Mouse (Mus musculus) lung, adult 2 months (tissue): ENCODE results near the gene Commd6.

Source experiments
- CTCF ChIP-seq: fragments of 200-500 bp; IDR thresholded peaks from 2 replicates; pipeline ENCODE4 v1.5.1; 2011; ENCODE audit warnings: mild to moderate bottlenecking, low read length, control low read depth; ENCODE audit not compliant: insufficient read depth
- POLR2A ChIP-seq: fragments of 200-500 bp; IDR thresholded peaks from 2 replicates; pipeline ENCODE4 v1.6.1; 2011; ENCODE audit warnings: low read depth, mild to moderate bottlenecking, control low read depth, low read length, borderline replicate concordance; ENCODE audit errors: extremely low read depth

DNA sequence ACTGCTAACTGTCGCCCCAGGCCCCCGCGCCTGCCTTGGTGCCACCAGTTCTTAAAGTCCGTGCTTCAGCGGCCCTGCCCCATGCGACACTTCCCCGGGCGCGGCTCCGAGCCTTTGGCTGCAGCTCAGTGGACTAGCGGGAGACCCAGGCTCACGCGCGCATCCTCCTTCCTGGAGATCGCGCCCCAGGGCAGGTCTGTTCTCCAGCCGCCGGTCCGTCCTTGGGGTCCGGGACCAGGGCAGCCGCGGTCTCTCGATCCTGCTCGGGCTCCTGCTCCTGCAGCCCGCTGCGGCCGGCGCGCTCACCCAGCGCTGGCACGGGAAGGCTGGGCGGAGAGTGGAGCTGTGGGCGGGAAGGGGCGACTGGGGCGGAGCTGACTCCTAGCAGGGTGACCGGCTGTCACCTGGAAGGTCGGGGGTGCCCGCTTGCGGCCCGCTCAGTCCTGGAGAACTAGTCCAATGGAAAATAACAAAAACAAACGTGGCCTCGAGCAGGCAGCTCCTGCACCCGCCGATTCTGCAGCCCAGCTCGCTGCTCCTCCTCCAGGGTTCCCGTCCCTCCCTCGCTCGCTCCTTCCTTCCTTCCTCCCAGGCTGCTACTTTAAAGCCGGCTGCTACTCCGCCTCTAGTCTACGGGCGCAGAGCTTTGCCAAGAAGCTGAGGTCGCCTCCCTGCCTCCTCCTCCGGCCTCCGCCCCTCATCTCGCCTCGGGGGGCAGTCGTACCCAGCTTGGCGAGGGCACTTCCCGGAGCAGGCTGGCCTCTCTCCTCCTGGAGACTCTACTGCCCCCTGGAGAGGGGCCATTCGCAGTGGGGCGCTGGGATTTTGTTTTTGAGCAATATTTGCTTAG, 31.7 kb downstream of the Commd6 start, which contains the start of gene Tbc1d4:
- TF ChIP-seq CTCF (peak; percentile 54), POLR2A (peak; percentile 33; the same call in 1 of the 2 replicates)
